In genomic region chr2:3570186-3570585, GRCm38 (mm10) we compare ENCODE assay signal across 8 mouse cellular contexts. TPM values are rescaled to one million over a fixed set of nuclear protein-coding genes. Genes with fewer than 3 reads are reported as not detected.
DNase-seq lines count a peak whose midpoint lies in the region; ATAC-seq and TF ChIP-seq lines count a peak whose summit lies in the region.

Gene Fam107b (plus strand): TSS chr2:3570488.

- no peak within 1 kb of the TSS for H3K9ac ChIP-seq in embryonic facial prominence, embryonic 14.5 days (ENCODE audit: low read depth, low read length)
- H3K9ac ChIP-seq in intestine, postnatal 0 days (ENCODE audit: low read depth, low read length): no peak within 1 kb of the TSS
- no peak within 1 kb of the TSS for H3K9ac ChIP-seq in midbrain, postnatal 0 days (replicated peaks; ENCODE audit: low read length, poor library complexity, severe bottlenecking)

- no peak within 1 kb of the TSS for H3K27ac ChIP-seq in embryonic facial prominence, embryonic 14.5 days (replicated peaks; ENCODE audit: low read depth, low read length)
- H3K27ac ChIP-seq in intestine, postnatal 0 days (ENCODE audit: low read depth, low read length): no peak within 1 kb of the TSS
- H3K27ac ChIP-seq in midbrain, postnatal 0 days (ENCODE audit: low read depth, low read length): no peak within 1 kb of the TSS

- H3K79me3 ChIP-seq in C2C12 (ENCODE audit: low read depth): no peaks in the 10 kb centered on the region

- H3K9me3 ChIP-seq in embryonic facial prominence, embryonic 14.5 days (ENCODE audit: control insufficient read depth, low read length): no peaks in the 10 kb centered on the region
- H3K9me3 ChIP-seq in intestine, postnatal 0 days (ENCODE audit: control insufficient read depth): no peaks in the 10 kb centered on the region
- no peaks in the 10 kb centered on the region for H3K9me3 ChIP-seq in midbrain, postnatal 0 days (ENCODE audit: low read length)

- WGBS in embryonic facial prominence, embryonic 14.5 days: 49% methylated on average over 12 of the region's 12 CpGs
- 78% methylated on average over 12 of the region's 12 CpGs for WGBS in intestine, postnatal 0 days
- WGBS in midbrain, postnatal 0 days: 78% methylated on average over 12 of the region's 12 CpGs

- ATAC-seq in embryonic facial prominence, embryonic 14.5 days (ENCODE audit: low read depth): no peak
- ATAC-seq in intestine, postnatal 0 days: no peak
- ATAC-seq in midbrain, postnatal 0 days (ENCODE audit: low FRiP score): no peak

- TF ChIP-seq CTCF in C2C12 (IDR thresholded peaks at IDR 0.05; ENCODE audit: control insufficient read depth, insufficient read depth, insufficient read length): no peak
- no peak for TF ChIP-seq CTCF in intestine, postnatal 0 days (IDR thresholded peaks at IDR 0.05; ENCODE audit: low read depth)
- TF ChIP-seq CTCF in midbrain, postnatal 0 days (IDR thresholded peaks at IDR 0.05): no peak

- no peaks in the 10 kb centered on the region for H3K79me2 ChIP-seq in C2C12 (ENCODE audit: control insufficient read depth, insufficient read depth)

- H3K4me2 ChIP-seq in embryonic facial prominence, embryonic 14.5 days (ENCODE audit: low read depth, low read length): no peak within 1 kb of the TSS
- H3K4me2 ChIP-seq in intestine, postnatal 0 days (replicated peaks; ENCODE audit: low read depth): no peak within 1 kb of the TSS
- no peak within 1 kb of the TSS for H3K4me2 ChIP-seq in midbrain, postnatal 0 days (ENCODE audit: low read depth, low read length, poor library complexity, severe bottlenecking)

- H3K4me1 ChIP-seq in embryonic facial prominence, embryonic 14.5 days (ENCODE audit: control insufficient read depth, insufficient read depth, low read length): no peaks in the 10 kb centered on the region
- H3K4me1 ChIP-seq in intestine, postnatal 0 days (replicated peaks; ENCODE audit: control insufficient read depth, insufficient read depth, low read length): no peaks in the 10 kb centered on the region
- H3K4me1 ChIP-seq in midbrain, postnatal 0 days (ENCODE audit: insufficient read depth, low read length): no peaks in the 10 kb centered on the region

- H3K4me3 ChIP-seq in C2C12 (ENCODE audit: insufficient read depth, poor library complexity, severe bottlenecking): no peak within 1 kb of the TSS
- no peak within 1 kb of the TSS for H3K4me3 ChIP-seq in embryonic facial prominence, embryonic 14.5 days (ENCODE audit: low read depth, low read length)
- no peak within 1 kb of the TSS for H3K4me3 ChIP-seq in intestine, postnatal 0 days (ENCODE audit: low read depth, low read length)
- no peak within 1 kb of the TSS for H3K4me3 ChIP-seq in midbrain, postnatal 0 days (ENCODE audit: low read depth, low read length)

- no peaks in the 10 kb centered on the region for H3K36me3 ChIP-seq in C2C12 (ENCODE audit: control insufficient read depth, insufficient read depth)
- H3K36me3 ChIP-seq in embryonic facial prominence, embryonic 14.5 days (ENCODE audit: control insufficient read depth, insufficient read depth, low read length): no peaks in the 10 kb centered on the region
- H3K36me3 ChIP-seq in intestine, postnatal 0 days (ENCODE audit: control insufficient read depth, insufficient read depth): no peaks in the 10 kb centered on the region
- no peaks in the 10 kb centered on the region for H3K36me3 ChIP-seq in midbrain, postnatal 0 days (ENCODE audit: insufficient read depth, low read length)

- H3K27me3 ChIP-seq in C2C12 (ENCODE audit: control insufficient read depth, insufficient read depth, insufficient read length): no peaks in the 10 kb centered on the region
- no peaks in the 10 kb centered on the region for H3K27me3 ChIP-seq in embryonic facial prominence, embryonic 14.5 days (replicated peaks; ENCODE audit: control insufficient read depth, insufficient read depth, low read length)
- H3K27me3 ChIP-seq in intestine, postnatal 0 days (replicated peaks; ENCODE audit: control insufficient read depth, insufficient read depth, low read length): no peaks in the 10 kb centered on the region
- no peaks in the 10 kb centered on the region for H3K27me3 ChIP-seq in midbrain, postnatal 0 days (ENCODE audit: insufficient read depth, low read length)

- DNase-seq in gastrocnemius, postnatal 4 days (ENCODE audit: low spot score in 2 of 2): no peak
- DNase-seq in gastrocnemius, postnatal 25 days: no peak
- DNase-seq in embryonic facial prominence, embryonic 14.5 days (ENCODE audit: low spot score): no peak
- DNase-seq in midbrain, postnatal 0 days (ENCODE audit: low spot score): peak; percentile 4
- no peak for DNase-seq in left cerebral cortex, adult 11 months (ENCODE audit: low spot score)
- DNase-seq in thymus, postnatal 14 days: no peak

- H3ac ChIP-seq in C2C12 (ENCODE audit: control insufficient read depth, insufficient read length, low read depth): no peak within 1 kb of the TSS

TF ChIP-seq in C2C12, 6 proteins besides CTCF, POLR2A, EP300 and RAD21:
- no peak for TF ChIP-seq CEBPB (IDR thresholded peaks at IDR 0.05; ENCODE audit: low read depth)
- TF ChIP-seq MYOG (IDR thresholded peaks at IDR 0.05; ENCODE audit: control insufficient read depth, extremely low read depth, insufficient read length): no peak
- TF ChIP-seq MAX (IDR thresholded peaks at IDR 0.05): no peak
- TF ChIP-seq USF1 (IDR thresholded peaks at IDR 0.05; ENCODE audit: low read depth): no peak

RNA-seq across cellular contexts. Expression of gene Fam107b, which starts in this region (rescaled TPM):
- 10 to 100 TPM; 14.4 to 24.7 TPM for total RNA-seq in gastrocnemius, postnatal 4 days (2021)
- total RNA-seq in gastrocnemius, postnatal 25 days (2021): 1 to 10 TPM; 2.2 to 2.7 TPM
- polyA plus RNA-seq in C2C12 (2012; fragmentation: generic; extraction: Trizol): 16.6 TPM
- 40.4 and 44.4 TPM in 2 replicates for polyA plus RNA-seq in embryonic facial prominence, embryonic 14.5 days (2014; fragmentation: Nextera tagmentation; extraction: Ambion mirVana)
- 17.2 and 21.8 TPM in 2 replicates for polyA plus RNA-seq in intestine, postnatal 0 days (2015; fragmentation: Nextera tagmentation; extraction: Ambion mirVana)
- 26.8 and 50.6 TPM in 2 replicates for total RNA-seq in midbrain, postnatal 0 days (2014; rRNA removed)
- polyA plus RNA-seq in midbrain, postnatal 0 days (2015; fragmentation: Nextera tagmentation; extraction: Ambion mirVana): 15.6 and 16.0 TPM in 2 replicates
